25 mouse cellular contexts compared by ENCODE assay signal in genomic region chr15:9768184-9768918, GRCm38 (mm10). TPM values are rescaled to one million over a fixed set of nuclear protein-coding genes. Genes with fewer than 3 reads are reported as not detected.
DNase-seq lines count a peak whose midpoint lies in the region; ATAC-seq lines count a peak whose summit lies in the region.
"Had no signal": no experiment of that assay in that cellular context is flagged by ENCODE, and none has a peak within 500 bp of the region (broad histone marks: within the 10 kb centered on the region; RNA-seq: fewer than 3 reads in every experiment).

No protein-coding gene starts in this region.

- peak; percentile 28; the same call in 1 of the 2 replicates for ATAC-seq in forebrain, embryonic 16.5 days
- ATAC-seq in forebrain, embryonic 13.5 days: no peak
- ATAC-seq in hindbrain, embryonic 16.5 days: no peak
- ATAC-seq: activated CD4-positive, CD25-positive, alpha-beta regulatory T cell, adult 4 months; hindbrain, postnatal 0 days; liver, postnatal 0 days had no signal

- DNase-seq in hindbrain, embryonic 10.5 days (ENCODE audit: low spot score): peak; percentile 4
- peak; percentile 33 for DNase-seq in embryo, embryonic 10 days (ENCODE audit: low spot score)
- DNase-seq in forelimb bud, embryonic 11.5 days (ENCODE audit: low read depth, low spot score): peak; percentile 7
- no peak for DNase-seq in frontal cortex, postnatal 25 days (ENCODE audit: low spot score in 2 of 2)
- DNase-seq in cerebellum, postnatal 25 days: no peak
- DNase-seq: adrenal gland, postnatal 10 days; cerebellum, postnatal 14 days; kidney, adult 18-20 months; layer of hippocampus, postnatal 36 days; liver, postnatal 0 days; lung, postnatal 4 days; right cerebral cortex, adult 18-20 months; thymus, postnatal 14 days had no signal

- H3K4me3 ChIP-seq in forebrain, embryonic 16.5 days (replicated peaks; ENCODE audit: low read length): no peak overlapping the region
- H3K4me3 ChIP-seq in forebrain, embryonic 13.5 days: no peak overlapping the region
- H3K4me3 ChIP-seq in hindbrain, embryonic 10.5 days: no peak overlapping the region
- H3K4me3 ChIP-seq in hindbrain, embryonic 16.5 days (ENCODE audit: low read length): no peak overlapping the region
- H3K4me3 ChIP-seq: embryonic facial prominence, embryonic 15.5 days; heart, embryonic 12.5 days; midbrain, embryonic 12.5 days; neural tube, embryonic 12.5 days had no signal

- H3K27ac ChIP-seq in forebrain, embryonic 16.5 days (ENCODE audit: low read length): no peak overlapping the region
- no peak overlapping the region for H3K27ac ChIP-seq in forebrain, embryonic 13.5 days
- no peak overlapping the region for H3K27ac ChIP-seq in hindbrain, embryonic 10.5 days
- no peak overlapping the region for H3K27ac ChIP-seq in hindbrain, embryonic 16.5 days (ENCODE audit: low read depth, low read length)
- H3K27ac ChIP-seq: embryonic facial prominence, embryonic 15.5 days; hindbrain, postnatal 0 days; kidney, postnatal 0 days; midbrain, embryonic 12.5 days; neural tube, embryonic 12.5 days had no signal

- no peak overlapping the region for H3K9ac ChIP-seq in forebrain, embryonic 16.5 days (replicated peaks; ENCODE audit: low read depth, low read length)
- H3K9ac ChIP-seq in forebrain, embryonic 13.5 days: no peak overlapping the region
- H3K9ac ChIP-seq in hindbrain, embryonic 16.5 days (ENCODE audit: low read depth, low read length): no peak overlapping the region
- H3K9ac ChIP-seq: embryonic facial prominence, embryonic 15.5 days; heart, embryonic 12.5 days; liver, postnatal 0 days; midbrain, embryonic 12.5 days; neural tube, embryonic 12.5 days had no signal

- H3K36me3 ChIP-seq in forebrain, embryonic 16.5 days (ENCODE audit: control insufficient read depth, insufficient read depth): no peaks in the 10 kb centered on the region
- no peaks in the 10 kb centered on the region for H3K36me3 ChIP-seq in forebrain, embryonic 13.5 days (ENCODE audit: poor library complexity, severe bottlenecking)
- H3K36me3 ChIP-seq in hindbrain, embryonic 10.5 days: no peaks in the 10 kb centered on the region
- no peaks in the 10 kb centered on the region for H3K36me3 ChIP-seq in hindbrain, embryonic 16.5 days (ENCODE audit: control insufficient read depth, insufficient read depth, low read length)
- H3K36me3 ChIP-seq: embryonic facial prominence, embryonic 15.5 days; G1E; heart, embryonic 12.5 days; midbrain, embryonic 12.5 days; neural tube, embryonic 12.5 days had no signal

- H3K9me3 ChIP-seq in forebrain, embryonic 16.5 days (ENCODE audit: control insufficient read depth, low read length): no peaks in the 10 kb centered on the region
- no peaks in the 10 kb centered on the region for H3K9me3 ChIP-seq in forebrain, embryonic 13.5 days (replicated peaks)
- no peaks in the 10 kb centered on the region for H3K9me3 ChIP-seq in hindbrain, embryonic 10.5 days
- H3K9me3 ChIP-seq in hindbrain, embryonic 16.5 days (ENCODE audit: control insufficient read depth, low read length): no peaks in the 10 kb centered on the region
- H3K9me3 ChIP-seq: embryonic facial prominence, embryonic 15.5 days; G1E; midbrain, embryonic 12.5 days; neural tube, embryonic 12.5 days had no signal

- H3K27me3 ChIP-seq in forebrain, embryonic 16.5 days (replicated peaks; ENCODE audit: control insufficient read depth, insufficient read depth, low read length): no peaks in the 10 kb centered on the region
- no peaks in the 10 kb centered on the region for H3K27me3 ChIP-seq in forebrain, embryonic 13.5 days
- H3K27me3 ChIP-seq in hindbrain, embryonic 10.5 days (ENCODE audit: insufficient read depth, poor library complexity, severe bottlenecking): no peaks in the 10 kb centered on the region
- H3K27me3 ChIP-seq in hindbrain, embryonic 16.5 days (replicated peaks; ENCODE audit: control insufficient read depth, insufficient read depth, low read length): no peaks in the 10 kb centered on the region
- H3K27me3 ChIP-seq: embryonic facial prominence, embryonic 15.5 days; heart, embryonic 12.5 days; midbrain, embryonic 12.5 days; neural tube, embryonic 12.5 days had no signal

- 72% methylated on average over 4 of the region's 4 CpGs for WGBS in forebrain, embryonic 16.5 days
- 76% methylated on average over 4 of the region's 4 CpGs for WGBS in forebrain, embryonic 13.5 days
- WGBS in hindbrain, embryonic 10.5 days: 68% methylated on average over 4 of the region's 4 CpGs
- WGBS in hindbrain, embryonic 16.5 days: 72% methylated on average over 4 of the region's 4 CpGs

- H3K4me2 ChIP-seq in forebrain, embryonic 16.5 days (ENCODE audit: low read length): no peak overlapping the region
- no peak overlapping the region for H3K4me2 ChIP-seq in forebrain, embryonic 13.5 days
- no peak overlapping the region for H3K4me2 ChIP-seq in hindbrain, embryonic 16.5 days (ENCODE audit: low read length)
- H3K4me2 ChIP-seq: embryonic facial prominence, embryonic 15.5 days; heart, embryonic 12.5 days; midbrain, embryonic 12.5 days; neural tube, embryonic 12.5 days had no signal

- H3K4me1 ChIP-seq in forebrain, embryonic 16.5 days (replicated peaks; ENCODE audit: control insufficient read depth, insufficient read depth, low read length): no peaks in the 10 kb centered on the region
- H3K4me1 ChIP-seq in forebrain, embryonic 13.5 days: no peaks in the 10 kb centered on the region
- no peaks in the 10 kb centered on the region for H3K4me1 ChIP-seq in hindbrain, embryonic 10.5 days (replicated peaks)
- H3K4me1 ChIP-seq in hindbrain, embryonic 16.5 days (ENCODE audit: control insufficient read depth, insufficient read depth, low read depth, low read length): no peaks in the 10 kb centered on the region
- H3K4me1 ChIP-seq: heart, embryonic 12.5 days; midbrain, embryonic 12.5 days; neural tube, embryonic 12.5 days had no signal

RNA-seq across cellular contexts. Expression of gene Spef2, which starts 19.7 kb away (rescaled TPM):
- polyA plus RNA-seq in forebrain, embryonic 16.5 days (2015; fragmentation: Nextera tagmentation; extraction: Ambion mirVana): 0.75 and 0.81 TPM in 2 replicates
- 1.2 and 1.8 TPM in 2 replicates for polyA plus RNA-seq in forebrain, embryonic 13.5 days (2015; fragmentation: Nextera tagmentation; extraction: Ambion mirVana)
- 1.4 and 1.5 TPM in 2 replicates for polyA plus RNA-seq in hindbrain, embryonic 10.5 days (2016; fragmentation: Nextera tagmentation; extraction: Ambion mirVana)
- polyA plus RNA-seq in hindbrain, embryonic 16.5 days (2015; fragmentation: Nextera tagmentation; extraction: Ambion mirVana): 2.0 and 2.7 TPM in 2 replicates
- polyA plus RNA-seq: G1E; small intestine, adult 2 months had no signal

Comparison
In these comparisons a context has a peak if more than half of its experiments do, and no peak if none do; other contexts are left out.
1. DNase-seq: peak in hindbrain, embryonic 10.5 days (single experiment), embryo, embryonic 10 days (single experiment) and forelimb bud, embryonic 11.5 days (single experiment); none in frontal cortex, postnatal 25 days (0 of 2) and cerebellum, postnatal 25 days (0 of 2).